Mouse (Mus musculus): ENCODE results near the gene Pparg. TPM values are rescaled to one million over a fixed set of nuclear protein-coding genes. Genes with fewer than 3 reads are reported as not detected.

Pparg gene
- polyA plus RNA-seq, 1 experiment from 2014 or later = 0.41 TPM

- no peaks in the 10 kb centered on the region for H3K27me3 ChIP-seq
- no peaks in the 10 kb centered on the region; the same call in 1 of the 2 replicates for H3K4me1 ChIP-seq
- H3K4me3 ChIP-seq = no peak overlapping the region
- 61% methylated on average over 12 of the region's 12 CpGs for WGBS
- H3K9me3 ChIP-seq = no peaks in the 10 kb centered on the region
- no peak for ATAC-seq (ENCODE audit: insufficient number of reproducible peaks, insufficient read depth, low FRiP score, low TSS enrichment)
- no peak overlapping the region for H3K9ac ChIP-seq
- H3K4me2 ChIP-seq (replicated peaks) = no peak overlapping the region
- H3K36me3 ChIP-seq = no peaks in the 10 kb centered on the region
- H3K27ac ChIP-seq = no peak overlapping the region
These were observed 158.5 kb downstream of the Pparg start for GRCm38 (mm10) chr6:115519275-115519699.

GRCm38 (mm10) chr6:115521923-115522322 is 161.2 kb downstream of the Pparg start:
- Histone ChIP-seq H3K9ac (no peak overlapping the region), H3K4me3 (no peak overlapping the region), H3K36me3 (no peaks in the 10 kb centered on the region), H3K4me2 (replicated peaks) (no peak overlapping the region), H3K27ac (no peak overlapping the region), H3K9me3 (no peaks in the 10 kb centered on the region), H3K4me1 (peaks cover 3% of the 10 kb centered on the region; the same call in 1 of the 2 replicates), H3K27me3 (no peaks in the 10 kb centered on the region)
- 81% methylated on average over 1 of the region's 1 CpGs for WGBS
- ATAC-seq (ENCODE audit: insufficient number of reproducible peaks, insufficient read depth, low FRiP score, low TSS enrichment) = no peak

DNA sequence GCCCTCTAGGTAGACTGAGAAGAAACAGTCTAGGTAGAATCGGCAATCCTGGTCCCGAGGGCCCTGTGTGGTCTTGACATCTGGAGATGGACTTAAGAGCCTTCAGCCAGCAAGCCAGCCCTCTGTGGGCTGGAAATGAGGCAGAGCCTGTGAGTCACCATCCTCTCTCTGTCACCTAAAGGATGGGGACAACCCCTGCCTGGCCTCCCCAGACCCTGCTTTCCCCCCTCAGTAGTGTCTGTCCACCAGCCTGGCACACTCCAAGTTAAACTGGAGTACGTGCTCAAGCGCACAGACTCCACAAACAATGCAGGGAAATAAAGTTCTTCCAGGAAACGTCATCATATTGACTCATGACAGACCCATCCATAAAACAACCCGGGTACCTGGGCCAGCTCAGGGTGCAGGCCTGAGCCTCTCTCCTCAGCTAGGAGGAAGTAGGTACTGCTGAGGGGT is 162.0 kb downstream of the Pparg start:
- Histone ChIP-seq H3K27ac (no peak overlapping the region), H3K9ac (no peak overlapping the region), H3K4me2 (replicated peaks) (no peak overlapping the region), H3K4me3 (no peak overlapping the region), H3K4me1 (peaks cover 3% of the 10 kb centered on the region; the same call in 1 of the 2 replicates), H3K27me3 (no peaks in the 10 kb centered on the region), H3K36me3 (no peaks in the 10 kb centered on the region), H3K9me3 (no peaks in the 10 kb centered on the region)
- 83% methylated on average over 6 of the region's 6 CpGs for WGBS
- ATAC-seq (ENCODE audit: insufficient number of reproducible peaks, insufficient read depth, low FRiP score, low TSS enrichment) = no peak

- no peak overlapping the region for H3K27ac ChIP-seq
- ATAC-seq (ENCODE audit: insufficient number of reproducible peaks, insufficient read depth, low FRiP score, low TSS enrichment) = no peak
- H3K4me2 ChIP-seq (replicated peaks) = no peak overlapping the region
- H3K4me1 ChIP-seq = peaks cover 3% of the 10 kb centered on the region; the same call in 1 of the 2 replicates
- WGBS = 79% methylated on average over 9 of the region's 9 CpGs
- H3K36me3 ChIP-seq = no peaks in the 10 kb centered on the region
- no peaks in the 10 kb centered on the region for H3K27me3 ChIP-seq
- H3K4me3 ChIP-seq = no peak overlapping the region
- H3K9ac ChIP-seq = no peak overlapping the region
- H3K9me3 ChIP-seq = no peaks in the 10 kb centered on the region
These were observed 162.4 kb downstream of the Pparg start for GRCm38 (mm10) chr6:115523201-115523600.

DNA sequence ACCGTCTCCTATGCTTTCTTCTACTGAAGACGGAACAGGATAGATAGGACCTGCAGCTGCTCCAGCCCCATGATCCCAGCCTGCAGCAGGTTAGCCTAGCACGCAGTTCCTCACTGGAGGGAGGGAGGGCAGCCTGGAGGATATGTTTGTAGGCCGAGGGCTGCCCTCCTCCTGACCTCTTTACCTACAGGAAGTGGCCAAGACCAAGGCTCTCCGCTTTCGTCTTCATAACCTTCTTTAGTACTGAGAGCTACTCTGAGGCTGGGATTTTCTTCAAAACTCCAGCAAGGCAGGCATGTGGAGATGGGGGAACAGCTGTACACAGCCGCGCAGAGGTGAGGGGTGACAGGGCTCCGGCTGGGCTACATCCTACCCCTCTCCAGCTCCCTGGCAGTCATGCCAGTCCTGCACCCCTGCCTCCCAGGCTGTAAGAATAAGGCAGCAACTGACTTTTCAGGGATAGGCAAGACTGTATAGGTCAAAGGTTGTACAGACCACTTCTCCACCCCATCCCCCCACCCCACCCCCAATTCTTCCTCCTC is 163.8 kb downstream of the Pparg start:
- H3K27ac ChIP-seq = no peak overlapping the region
- H3K9me3 ChIP-seq = no peaks in the 10 kb centered on the region
- H3K9ac ChIP-seq = no peak overlapping the region
- peaks cover 3% of the 10 kb centered on the region; the same call in 1 of the 2 replicates for H3K4me1 ChIP-seq
- H3K4me3 ChIP-seq = no peak overlapping the region
- H3K27me3 ChIP-seq = no peaks in the 10 kb centered on the region
- 0 out of 2 replicates have a peak, but pooled peaks have one; percentile 28 for ATAC-seq (ENCODE audit: insufficient number of reproducible peaks, insufficient read depth, low FRiP score, low TSS enrichment)
- no peaks in the 10 kb centered on the region for H3K36me3 ChIP-seq
- H3K4me2 ChIP-seq (replicated peaks) = no peak overlapping the region
- 66% methylated on average over 9 of the region's 9 CpGs for WGBS

GRCm38 (mm10) chr6:115527418-115527817 is 166.7 kb downstream of the Pparg start:
- Histone ChIP-seq H3K27me3 (no peaks in the 10 kb centered on the region), H3K9me3 (no peaks in the 10 kb centered on the region), H3K4me3 (no peak overlapping the region), H3K9ac (no peak overlapping the region), H3K4me2 (replicated peaks) (no peak overlapping the region), H3K4me1 (peaks cover 3% of the 10 kb centered on the region; the same call in 1 of the 2 replicates), H3K36me3 (no peaks in the 10 kb centered on the region), H3K27ac (no peak overlapping the region)
- ATAC-seq (ENCODE audit: insufficient number of reproducible peaks, insufficient read depth, low FRiP score, low TSS enrichment) = no peak
- 77% methylated on average over 3 of the region's 3 CpGs for WGBS

GRCm38 (mm10) chr6:115528372-115528771 is 167.6 kb downstream of the Pparg start:
- Histone ChIP-seq H3K27ac (no peak overlapping the region), H3K27me3 (no peaks in the 10 kb centered on the region), H3K4me1 (peaks cover 3% of the 10 kb centered on the region; the same call in 1 of the 2 replicates), H3K9me3 (no peaks in the 10 kb centered on the region), H3K9ac (no peak overlapping the region), H3K36me3 (no peaks in the 10 kb centered on the region), H3K4me2 (replicated peaks) (no peak overlapping the region), H3K4me3 (no peak overlapping the region)
- ATAC-seq (ENCODE audit: insufficient number of reproducible peaks, insufficient read depth, low FRiP score, low TSS enrichment) = no peak
- 91% methylated on average over 4 of the region's 4 CpGs for WGBS

DNA sequence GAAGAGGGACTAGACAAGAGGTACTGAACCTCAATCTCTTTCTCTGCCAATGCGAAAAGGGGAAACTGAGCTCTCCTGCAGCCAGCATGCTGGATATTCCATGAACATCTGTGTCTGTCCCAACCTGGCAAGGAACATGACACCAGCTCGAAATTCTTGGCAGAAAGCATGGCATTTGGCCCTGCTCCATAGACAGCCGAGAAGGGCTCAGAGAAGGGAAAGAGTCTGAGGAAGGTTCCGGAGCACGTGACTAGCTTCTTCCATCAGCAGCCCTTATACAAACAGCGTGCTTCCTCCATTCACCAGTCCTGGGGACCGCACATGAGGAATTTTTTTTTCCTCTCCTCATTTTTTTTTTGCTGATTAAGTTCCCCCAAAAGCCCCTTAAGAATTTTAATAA is 173.9 kb downstream of the Pparg start:
- Histone ChIP-seq H3K4me2 (replicated peaks) (no peak overlapping the region), H3K4me3 (no peak overlapping the region), H3K4me1 (no peaks in the 10 kb centered on the region), H3K36me3 (no peaks in the 10 kb centered on the region), H3K27ac (0 out of 2 replicates have a peak overlapping the region, but pooled peaks have one; percentile 6), H3K9ac (no peak overlapping the region), H3K27me3 (no peaks in the 10 kb centered on the region), H3K9me3 (no peaks in the 10 kb centered on the region)
- 63% methylated on average over 7 of the region's 7 CpGs for WGBS
- ATAC-seq (ENCODE audit: insufficient number of reproducible peaks, insufficient read depth, low FRiP score, low TSS enrichment) = no peak

DNA sequence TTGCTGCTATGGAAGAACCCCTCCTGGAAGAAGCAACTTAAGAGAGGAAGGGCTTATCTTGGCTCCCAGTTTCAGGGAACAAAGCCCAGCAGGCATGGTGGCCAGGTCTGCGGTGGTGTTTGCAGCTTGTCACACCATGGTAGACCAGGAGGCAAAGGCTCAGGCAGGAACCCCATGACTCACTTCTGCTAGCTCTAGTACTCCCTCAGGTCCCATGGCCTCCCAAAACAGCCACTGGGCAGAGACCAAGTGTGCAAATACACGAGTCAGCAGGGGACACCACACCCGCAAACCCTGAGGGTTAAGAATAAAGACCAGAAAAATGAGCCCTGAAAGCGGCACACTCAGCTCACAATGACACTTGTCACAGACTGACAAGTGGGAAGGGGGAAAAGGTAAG is 175.4 kb downstream of the Pparg start:
- 82% methylated on average over 4 of the region's 4 CpGs for WGBS
- Histone ChIP-seq H3K4me1 (no peaks in the 10 kb centered on the region), H3K36me3 (no peaks in the 10 kb centered on the region), H3K27me3 (no peaks in the 10 kb centered on the region), H3K9ac (no peak overlapping the region), H3K4me2 (replicated peaks) (no peak overlapping the region), H3K9me3 (no peaks in the 10 kb centered on the region), H3K4me3 (no peak overlapping the region), H3K27ac (no peak overlapping the region)
- ATAC-seq (ENCODE audit: insufficient number of reproducible peaks, insufficient read depth, low FRiP score, low TSS enrichment) = no peak

DNA sequence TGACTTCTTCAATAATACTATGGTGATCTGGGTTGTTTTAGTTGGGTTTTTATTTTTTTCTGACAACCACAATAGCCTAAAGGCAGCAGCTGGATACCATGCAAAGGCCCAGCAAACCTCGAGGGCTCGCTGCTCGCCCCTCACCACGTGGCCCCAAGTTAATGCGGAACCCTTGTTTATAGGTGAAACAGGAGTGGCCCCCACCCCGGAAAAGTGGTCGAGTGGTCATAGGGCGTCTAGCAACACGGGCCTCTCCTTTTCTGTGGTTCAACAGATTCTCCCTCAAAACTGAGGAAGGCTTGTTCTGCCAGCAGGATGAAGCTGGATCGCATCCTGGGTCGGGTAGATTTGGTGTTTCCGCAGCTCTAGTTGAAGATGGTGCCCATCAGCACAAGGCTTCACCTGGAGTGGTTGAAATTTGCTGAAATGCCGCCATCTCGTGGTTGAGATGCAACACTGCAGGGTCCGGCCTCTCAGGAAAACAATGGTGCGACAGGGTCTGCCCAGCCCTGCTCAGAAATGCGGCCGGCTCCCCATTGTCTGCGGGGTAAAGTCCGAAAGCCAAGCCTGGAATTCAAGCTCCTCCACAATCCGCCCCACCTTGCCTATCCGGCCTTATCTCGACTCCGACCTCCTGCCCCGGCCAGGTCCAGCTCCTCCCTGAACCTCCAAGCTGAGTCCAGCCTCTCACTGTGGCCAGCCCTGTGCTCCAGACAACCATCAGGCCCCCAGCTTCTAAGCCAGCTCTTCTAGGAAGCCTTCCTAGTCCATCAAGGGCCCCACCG is 178.1 kb downstream of the Pparg start:
- no peaks in the 10 kb centered on the region for H3K36me3 ChIP-seq
- WGBS = 18% methylated on average over 26 of the region's 26 CpGs
- H3K27ac ChIP-seq = no peak overlapping the region
- no peaks in the 10 kb centered on the region for H3K9me3 ChIP-seq
- no peaks in the 10 kb centered on the region for H3K4me1 ChIP-seq
- H3K4me2 ChIP-seq (replicated peaks) = peak overlapping the region; percentile 49
- H3K4me3 ChIP-seq = 0 out of 2 replicates have a peak overlapping the region, but pooled peaks have one; percentile 14
- peak; percentile 79; the same call in 1 of the 2 replicates for ATAC-seq (ENCODE audit: insufficient number of reproducible peaks, insufficient read depth, low FRiP score, low TSS enrichment)
- H3K9ac ChIP-seq = peak overlapping the region; percentile 52; the same call in 1 of the 2 replicates
- no peaks in the 10 kb centered on the region for H3K27me3 ChIP-seq
